Mouse (Mus musculus): ENCODE results near the gene Iqcf6. TPM values are rescaled to one million over a fixed set of nuclear protein-coding genes. Genes with fewer than 3 reads are reported as not detected.
"Not testable (repeated sequence)": the region's sequence is repeated elsewhere in the genome, so short reads cannot be mapped to it uniquely, and the experiment has no call there.

The Iqcf6 gene
- total RNA-seq (2021), result not detected
- long read RNA-seq, experiment 1, result 0 reads
- long read RNA-seq, experiment 2, result 0 reads

GRCm38 (mm10) chr9:106626282-106626681, at the start of gene Iqcf6:
Gene Iqcf6 (plus strand): TSS chr9:106626582.
- DNase-seq (ENCODE audit: low spot score in 2 of 2), result no peak

GRCm38 (mm10) chr9:106580016-106580415, 46.4 kb upstream of the Iqcf6 start:
- no peak for DNase-seq (ENCODE audit: low spot score in 2 of 2)

- no peak for DNase-seq (ENCODE audit: low spot score in 2 of 2)
Measured at GRCm38 (mm10) chr9:106582552-106582951, 43.8 kb upstream of the Iqcf6 start.

- no peak for DNase-seq (ENCODE audit: low spot score in 2 of 2)
Measured at GRCm38 (mm10) chr9:106592158-106592557, 34.2 kb upstream of the Iqcf6 start.

- DNase-seq (ENCODE audit: low spot score in 2 of 2), result not testable (repeated sequence)
Measured at GRCm38 (mm10) chr9:106595402-106595801, 31.0 kb upstream of the Iqcf6 start.

GRCm38 (mm10) chr9:106595836-106596235, 30.5 kb upstream of the Iqcf6 start:
- no peak for DNase-seq (ENCODE audit: low spot score in 2 of 2)

DNA sequence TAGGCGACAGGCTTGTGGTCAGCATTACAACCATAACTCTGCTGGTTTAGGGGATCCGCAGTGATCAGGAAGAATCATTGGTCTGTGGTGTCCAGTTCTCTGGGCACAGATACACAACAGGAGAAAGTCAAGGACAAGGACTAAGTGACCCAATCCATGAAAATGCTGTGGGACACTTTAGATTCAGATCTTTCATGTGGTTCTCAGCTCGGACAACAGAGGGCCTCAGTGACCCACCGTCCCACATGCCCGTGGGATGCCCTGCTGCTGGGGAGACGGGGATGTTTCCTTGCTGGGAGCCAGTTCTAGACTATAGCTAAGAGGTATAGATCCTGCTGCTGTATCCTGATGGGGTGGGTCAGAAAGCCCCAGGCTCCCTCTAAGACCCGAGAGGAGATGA, 27.9 kb upstream of the Iqcf6 start:
- no peak for DNase-seq (ENCODE audit: low spot score in 2 of 2)

DNA sequence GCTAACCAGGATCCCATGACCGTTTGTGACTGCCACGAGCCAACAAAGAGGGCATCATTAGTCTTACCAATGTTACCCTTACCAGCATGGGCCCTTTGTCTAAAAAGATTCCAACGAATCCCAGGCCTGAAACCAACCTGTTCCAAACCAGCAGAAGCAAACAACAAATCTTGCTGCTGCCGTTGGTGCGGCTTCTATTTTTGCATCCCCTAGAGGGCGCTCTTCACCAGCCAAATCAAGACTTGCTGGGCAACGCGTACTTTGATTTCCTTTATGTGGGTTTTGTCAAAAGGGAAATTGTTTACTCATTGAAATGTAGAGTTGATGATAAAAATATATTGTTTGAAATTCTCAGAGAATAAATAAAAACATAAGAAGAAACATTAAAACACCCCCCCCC, 25.8 kb upstream of the Iqcf6 start:
- DNase-seq (ENCODE audit: low spot score in 2 of 2), result peak; percentile 11 to 32

DNA sequence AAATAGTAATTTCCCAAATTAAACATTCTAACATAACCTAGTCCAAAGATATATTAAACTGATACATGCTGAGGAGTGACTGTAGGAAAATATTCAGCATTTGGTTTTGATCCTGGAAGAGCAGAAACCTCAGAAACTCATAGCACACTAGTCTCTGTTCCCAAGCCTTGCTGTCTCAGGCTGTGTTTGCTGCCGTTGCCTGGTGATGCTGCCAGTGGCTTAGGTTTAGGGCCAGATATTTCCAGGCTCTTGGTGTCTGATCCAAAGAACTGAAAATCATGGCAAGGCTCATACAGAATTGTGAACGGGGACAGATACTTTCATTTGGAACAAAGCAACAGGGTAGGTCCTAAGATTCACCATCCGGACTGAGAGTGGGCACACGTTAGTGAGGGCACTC, 15.7 kb upstream of the Iqcf6 start:
- no peak for DNase-seq (ENCODE audit: low spot score in 2 of 2)

- no peak for DNase-seq (ENCODE audit: low spot score in 2 of 2)
Measured at GRCm38 (mm10) chr9:106613951-106614350, 12.4 kb upstream of the Iqcf6 start.

DNA sequence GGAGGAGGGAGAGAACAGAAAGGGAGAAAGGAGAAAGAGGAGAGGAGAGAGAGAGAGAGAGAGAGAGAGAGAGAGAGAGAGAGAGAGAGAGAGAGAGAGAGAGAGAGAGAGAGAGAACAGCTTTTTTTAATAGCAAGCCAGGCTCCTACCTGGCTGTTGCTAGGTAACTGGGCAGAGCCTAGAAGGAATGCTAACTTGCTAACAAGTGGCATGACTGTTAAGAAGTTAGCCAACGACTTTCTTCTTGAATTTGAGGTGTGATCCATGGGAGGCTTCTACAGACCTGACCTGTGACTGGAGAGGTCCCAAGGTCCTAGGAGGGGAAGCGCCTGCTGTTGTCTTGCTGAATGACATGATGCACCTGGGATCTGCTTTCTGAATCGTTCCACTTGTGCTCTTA, 11.8 kb upstream of the Iqcf6 start:
- DNase-seq (ENCODE audit: low spot score in 2 of 2), result no peak

DNA sequence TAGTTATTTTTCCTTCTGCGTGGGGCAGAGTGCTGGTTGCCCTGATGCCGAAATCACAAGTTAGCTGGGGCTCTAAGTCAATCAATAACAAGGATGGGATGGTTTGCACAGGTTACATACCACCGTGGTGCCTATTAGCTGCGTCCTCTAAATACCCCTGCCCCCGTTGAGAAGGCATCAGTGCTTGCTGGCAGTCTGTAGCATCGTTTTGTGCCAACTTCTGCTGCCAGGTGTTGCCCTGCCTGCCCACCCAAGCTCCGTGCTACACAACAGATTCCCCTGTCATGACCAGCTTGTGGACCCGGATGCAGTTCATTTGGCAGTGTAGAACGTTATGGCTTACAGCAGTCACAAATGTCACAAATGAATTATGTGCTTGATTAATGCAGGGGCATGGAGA, 10.1 kb upstream of the Iqcf6 start:
- no peak for DNase-seq (ENCODE audit: low spot score in 2 of 2)

GRCm38 (mm10) chr9:106617496-106617895, 8.9 kb upstream of the Iqcf6 start:
- no peak for DNase-seq (ENCODE audit: low spot score in 2 of 2)

DNA sequence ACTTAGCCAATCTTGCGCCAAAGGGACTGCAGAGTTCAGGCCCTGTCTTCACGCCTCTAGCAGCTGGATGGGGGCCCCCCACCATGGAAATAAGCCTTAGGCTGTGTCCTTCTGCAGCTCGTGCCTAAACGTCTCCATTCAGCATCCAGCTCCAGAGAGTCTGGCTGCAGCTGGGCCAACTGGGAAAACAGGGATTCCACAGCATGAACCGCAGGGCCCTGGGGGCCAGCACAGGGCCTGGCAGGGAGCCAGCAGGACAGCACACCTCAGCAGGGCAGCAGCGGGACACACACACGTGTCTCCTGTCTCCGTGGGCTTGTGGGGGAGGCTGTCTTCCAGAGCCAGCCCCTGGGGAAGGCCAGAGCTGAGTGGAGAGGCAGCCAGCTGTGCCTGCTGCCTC, 1.4 kb downstream of the Iqcf6 start:
- DNase-seq (ENCODE audit: low spot score in 2 of 2), result not testable (repeated sequence)

DNA sequence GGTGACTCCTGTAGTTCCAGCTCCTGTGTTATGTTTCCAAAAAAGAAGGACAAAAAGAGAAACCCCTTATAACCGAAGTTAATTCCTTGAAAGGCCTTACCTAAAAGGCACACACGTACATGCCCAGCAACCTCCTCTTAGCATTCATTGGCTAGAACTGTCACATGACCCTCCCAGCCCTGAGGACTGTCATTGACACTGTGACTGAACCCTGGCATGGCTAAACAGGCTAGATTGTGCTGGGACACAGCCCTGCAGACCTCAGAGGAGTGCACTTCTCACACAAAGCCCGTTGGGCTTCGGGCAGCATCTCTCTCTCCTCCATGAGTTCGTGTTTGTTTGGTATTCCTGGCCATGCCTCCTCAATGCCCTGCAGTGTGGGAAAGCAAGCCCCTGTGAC, 5.8 kb downstream of the Iqcf6 start:
- no peak for DNase-seq (ENCODE audit: low spot score in 2 of 2)

GRCm38 (mm10) chr9:106638154-106638553, 11.8 kb downstream of the Iqcf6 start:
- no peak for DNase-seq (ENCODE audit: low spot score in 2 of 2)

DNA sequence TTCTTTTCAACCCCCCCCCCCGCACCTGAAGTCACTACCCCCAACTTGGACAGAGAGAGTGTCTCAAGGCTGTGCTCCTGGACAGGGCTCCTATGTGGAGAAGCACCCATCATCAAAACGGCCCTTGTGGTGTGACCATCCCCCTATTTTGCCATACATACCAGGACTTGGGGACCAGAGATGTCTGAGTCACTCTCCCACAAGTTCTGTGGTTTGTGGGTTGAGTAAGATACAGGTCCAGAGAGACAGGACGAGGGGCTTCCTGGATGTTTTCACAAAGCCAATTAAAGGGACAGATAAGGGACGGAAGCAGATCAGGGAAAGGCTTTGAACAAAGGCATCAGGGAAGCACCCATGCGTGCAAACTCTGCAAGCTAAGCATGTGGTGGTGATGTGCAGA, 15.0 kb downstream of the Iqcf6 start:
- no peak for DNase-seq (ENCODE audit: low spot score in 2 of 2)

DNA sequence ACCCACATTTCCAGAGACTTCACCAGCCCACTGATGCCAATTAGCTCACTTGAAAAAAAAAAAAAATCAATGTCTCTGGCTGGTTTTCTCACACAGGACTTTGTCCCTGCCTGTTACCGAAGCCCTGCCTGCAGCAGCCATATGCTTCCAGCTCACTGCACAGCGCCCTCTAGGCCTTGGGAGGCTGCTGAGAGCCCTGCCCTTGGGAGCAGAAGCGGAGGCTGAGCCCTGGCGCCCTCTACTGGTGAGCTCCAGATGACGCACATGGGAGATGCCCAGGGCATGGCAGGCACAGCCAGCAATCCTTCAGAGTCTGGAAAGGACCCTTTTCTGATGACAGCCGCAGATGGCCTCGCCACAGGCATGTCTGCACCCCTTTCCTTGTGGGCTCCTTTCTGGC, 16.7 kb downstream of the Iqcf6 start:
- DNase-seq (ENCODE audit: low spot score in 2 of 2), result peak; percentile 67 to 79

- no peak for DNase-seq (ENCODE audit: low spot score in 2 of 2)
Measured at GRCm38 (mm10) chr9:106643787-106644186, 17.4 kb downstream of the Iqcf6 start.

DNA sequence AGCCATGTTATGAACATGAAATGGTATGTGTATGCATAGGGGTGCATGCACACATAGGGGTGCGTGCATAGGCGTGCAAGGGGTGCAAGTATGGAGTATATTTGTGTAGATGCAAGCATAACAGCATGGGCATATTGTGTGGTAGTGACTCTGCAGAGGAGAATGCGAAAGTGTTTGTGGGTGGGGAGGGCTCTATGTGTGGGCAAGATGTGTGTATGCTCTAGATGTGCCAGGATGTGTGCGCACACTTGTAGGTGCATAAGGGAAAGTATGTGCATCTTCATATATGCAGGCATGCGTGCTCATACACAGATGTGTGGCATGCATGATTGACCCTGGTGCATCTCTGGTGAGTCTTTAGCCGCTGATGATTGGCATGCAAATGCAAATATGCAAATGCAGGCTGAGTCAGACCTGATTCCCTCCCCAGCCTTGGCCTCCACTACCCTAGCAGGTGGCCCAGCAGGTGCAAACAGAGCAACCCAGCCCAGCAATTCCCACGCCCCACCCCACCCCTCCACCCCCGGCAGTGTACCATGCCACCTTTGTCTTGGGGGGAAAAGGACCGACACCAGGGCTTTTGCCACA, 19.4 kb downstream of the Iqcf6 start:
- no peak for DNase-seq (ENCODE audit: low spot score in 2 of 2)

DNA sequence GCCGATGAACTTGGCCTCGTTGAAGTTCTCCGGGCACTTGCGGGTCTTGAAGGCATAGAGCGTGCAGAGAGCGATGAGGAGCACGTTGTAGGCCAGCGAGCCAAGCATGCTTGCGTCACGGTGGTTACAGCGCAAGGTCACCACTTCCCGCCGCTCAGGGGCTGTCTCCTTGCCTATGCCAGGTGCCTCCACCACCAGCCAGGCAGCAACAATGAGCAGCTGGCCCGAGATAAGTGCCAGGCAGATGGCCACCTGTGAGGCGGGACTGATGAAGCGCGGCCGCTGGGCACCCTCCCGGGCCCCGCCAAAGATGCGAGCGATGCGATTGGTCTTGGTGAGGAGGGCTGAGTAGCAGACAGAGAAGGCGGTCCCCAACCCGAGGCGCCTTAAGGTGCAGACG, 20.8 kb downstream of the Iqcf6 start:
- DNase-seq (ENCODE audit: low spot score in 2 of 2), result no peak

DNA sequence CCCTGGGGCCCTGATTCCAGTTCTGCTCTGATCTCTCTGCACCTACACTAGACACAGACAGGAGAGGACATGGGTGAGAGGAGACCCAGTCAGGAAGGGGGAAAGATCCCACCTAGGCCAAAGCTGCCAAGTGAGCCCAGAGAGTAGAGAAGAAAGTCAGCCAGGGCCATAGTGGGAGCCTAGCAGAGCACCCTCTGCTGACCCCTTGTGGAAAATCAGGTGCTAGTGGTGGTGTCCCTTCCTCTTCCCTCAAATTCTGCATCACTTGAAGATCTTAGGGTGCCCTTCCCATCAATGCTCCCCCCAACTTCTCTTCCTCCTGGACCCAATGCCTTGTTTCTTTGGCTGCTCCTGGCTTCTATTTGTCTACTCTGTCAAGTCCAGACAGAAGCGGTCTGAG, 26.3 kb downstream of the Iqcf6 start:
- DNase-seq (ENCODE audit: low spot score in 2 of 2), result no peak

- DNase-seq (ENCODE audit: low spot score in 2 of 2), result peak; percentile 26 to 50
Measured at GRCm38 (mm10) chr9:106655884-106656720, 29.7 kb downstream of the Iqcf6 start, which contains the start of gene Grm2. Gene Grm2 (minus strand): TSS chr9:106656082.

Data from adrenal gland, postnatal 4 days (tissue).